Mouse (Mus musculus) liver, embryonic 14.5 days (tissue): ENCODE results near the gene Selplg.

Experiments
- CTCF ChIP-seq: IDR thresholded peaks from 2 replicates; pipeline ENCODE4 v1.5.1; 2016; ENCODE audit warnings: antibody characterized with exemption, low read depth, control low read depth
- EP300 ChIP-seq: IDR thresholded peaks from 2 replicates; pipeline ENCODE4 v1.6.1; 2016; ENCODE audit warnings: antibody characterized with exemption, low read depth

GRCm38 (mm10) chr5:113875625-113876024 lies 43.2 kb upstream of the Selplg start:
- no peak for TF ChIP-seq CTCF
- TF ChIP-seq EP300, result no peak
